Mouse (Mus musculus): ENCODE results near the gene Endog. TPM values are rescaled to one million over a fixed set of nuclear protein-coding genes. Genes with fewer than 3 reads are reported as not detected.
A peak's percentile ranks its signal among the peaks of the same experiment; 100 is the strongest.
"Not testable (repeated sequence)": the region's sequence is repeated elsewhere in the genome, so short reads cannot be mapped to it uniquely, and the experiment has no call there.

Endog gene
- polyA plus RNA-seq, 1 experiment from 2014 or later: 16.2 TPM

DNA sequence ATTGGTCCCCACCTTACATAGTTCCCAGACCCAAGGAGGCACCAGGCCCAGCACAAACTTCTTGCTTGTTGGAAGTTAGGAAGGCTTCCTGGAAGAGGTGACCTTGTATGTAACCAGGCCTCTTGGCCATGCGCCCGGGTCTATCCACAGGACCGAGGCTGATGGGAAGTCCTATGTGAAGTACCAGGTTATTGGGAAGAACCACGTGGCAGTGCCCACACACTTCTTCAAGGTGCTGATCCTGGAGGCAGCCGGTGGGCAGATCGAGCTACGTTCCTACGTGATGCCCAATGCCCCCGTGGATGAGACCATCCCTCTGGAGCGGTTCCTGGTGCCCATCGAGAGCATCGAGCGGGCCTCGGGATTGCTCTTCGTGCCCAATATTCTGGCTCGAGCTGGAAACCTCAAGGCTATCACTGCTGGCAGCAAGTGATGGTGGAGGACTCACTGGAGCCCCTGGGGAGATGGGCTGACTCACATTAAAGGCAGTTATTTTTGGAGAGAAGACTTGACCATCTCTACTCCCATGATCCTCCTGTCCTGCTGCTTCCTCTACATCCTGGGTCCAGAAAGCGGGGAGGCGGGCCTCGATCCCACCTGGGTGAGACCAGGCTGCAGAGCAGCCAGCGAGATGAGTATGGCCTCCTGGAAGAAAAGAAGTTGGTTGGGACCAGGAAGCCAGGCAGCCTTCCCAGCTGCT is 2.4 kb downstream of the Endog start:
- Histone ChIP-seq H3K4me3 (no peak overlapping the region), H3K9me3 (replicated peaks) (no peaks in the 10 kb centered on the region), H3K4me1 (peaks cover 19% of the 10 kb centered on the region), H3K4me2 (replicated peaks) (no peak overlapping the region), H3K9ac (no peak overlapping the region), H3K36me3 (peaks cover 44% of the 10 kb centered on the region), H3K27ac (no peak overlapping the region), H3K27me3 (no peaks in the 10 kb centered on the region)
- no peak for ATAC-seq (ENCODE audit: low FRiP score)
- WGBS: 96% methylated on average over 20 of the region's 20 CpGs

DNA sequence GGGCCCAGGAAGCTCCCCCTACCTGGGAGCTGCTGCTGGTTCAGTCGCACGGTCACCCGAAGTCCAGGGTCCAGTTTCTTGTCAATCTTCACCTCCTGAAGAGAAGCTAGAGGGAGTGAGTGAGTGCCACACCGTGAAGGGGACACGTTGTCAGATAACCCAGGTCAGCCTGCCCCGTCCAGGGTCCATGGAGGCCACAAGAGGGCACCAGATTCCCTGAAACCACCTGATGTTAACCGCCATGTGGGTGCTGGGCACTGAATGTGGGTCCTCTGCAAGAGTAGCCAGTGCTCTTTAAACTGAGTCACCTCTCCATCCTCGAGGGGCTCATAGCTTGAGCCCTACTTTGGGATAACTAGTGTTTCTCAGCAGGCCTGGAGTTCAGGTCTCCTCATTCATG is 4.6 kb downstream of the Endog start:
- ATAC-seq (ENCODE audit: low FRiP score): no peak
- H3K27ac ChIP-seq: no peak overlapping the region
- no peak overlapping the region for H3K9ac ChIP-seq
- no peaks in the 10 kb centered on the region for H3K27me3 ChIP-seq
- H3K4me1 ChIP-seq: peaks cover 19% of the 10 kb centered on the region
- no peaks in the 10 kb centered on the region for H3K9me3 ChIP-seq (replicated peaks)
- WGBS: 86% methylated on average over 8 of the region's 8 CpGs
- H3K36me3 ChIP-seq: peaks cover 44% of the 10 kb centered on the region
- H3K4me2 ChIP-seq (replicated peaks): no peak overlapping the region
- no peak overlapping the region for H3K4me3 ChIP-seq

DNA sequence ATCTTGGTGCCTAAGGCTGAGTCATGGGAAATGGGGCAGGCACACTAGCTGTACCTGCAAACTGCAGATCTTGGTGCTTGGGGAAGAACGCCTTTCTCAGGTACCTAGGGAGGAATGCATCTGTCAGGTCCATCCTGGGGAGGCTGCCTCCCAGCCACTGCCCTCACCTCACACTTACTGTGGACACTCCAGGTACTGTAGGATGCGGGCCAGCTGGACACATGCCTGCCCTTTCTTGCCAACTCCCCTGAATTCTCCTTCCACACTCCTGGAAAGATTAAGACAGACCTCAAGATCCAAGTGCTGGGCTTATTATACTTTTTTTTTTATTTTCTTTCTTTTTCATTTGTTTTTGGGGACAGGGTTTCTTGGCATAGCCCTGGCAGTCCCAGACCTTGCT is 5.3 kb downstream of the Endog start:
- 97% methylated on average over 2 of the region's 2 CpGs for WGBS
- no peak for ATAC-seq (ENCODE audit: low FRiP score)
- no peak overlapping the region for H3K4me2 ChIP-seq (replicated peaks)
- H3K9me3 ChIP-seq (replicated peaks): no peaks in the 10 kb centered on the region
- no peak overlapping the region for H3K27ac ChIP-seq
- no peaks in the 10 kb centered on the region for H3K27me3 ChIP-seq
- no peak overlapping the region for H3K4me3 ChIP-seq
- peaks cover 19% of the 10 kb centered on the region for H3K4me1 ChIP-seq
- no peak overlapping the region; the same call in 1 of the 2 replicates for H3K9ac ChIP-seq
- H3K36me3 ChIP-seq: peaks cover 44% of the 10 kb centered on the region

DNA sequence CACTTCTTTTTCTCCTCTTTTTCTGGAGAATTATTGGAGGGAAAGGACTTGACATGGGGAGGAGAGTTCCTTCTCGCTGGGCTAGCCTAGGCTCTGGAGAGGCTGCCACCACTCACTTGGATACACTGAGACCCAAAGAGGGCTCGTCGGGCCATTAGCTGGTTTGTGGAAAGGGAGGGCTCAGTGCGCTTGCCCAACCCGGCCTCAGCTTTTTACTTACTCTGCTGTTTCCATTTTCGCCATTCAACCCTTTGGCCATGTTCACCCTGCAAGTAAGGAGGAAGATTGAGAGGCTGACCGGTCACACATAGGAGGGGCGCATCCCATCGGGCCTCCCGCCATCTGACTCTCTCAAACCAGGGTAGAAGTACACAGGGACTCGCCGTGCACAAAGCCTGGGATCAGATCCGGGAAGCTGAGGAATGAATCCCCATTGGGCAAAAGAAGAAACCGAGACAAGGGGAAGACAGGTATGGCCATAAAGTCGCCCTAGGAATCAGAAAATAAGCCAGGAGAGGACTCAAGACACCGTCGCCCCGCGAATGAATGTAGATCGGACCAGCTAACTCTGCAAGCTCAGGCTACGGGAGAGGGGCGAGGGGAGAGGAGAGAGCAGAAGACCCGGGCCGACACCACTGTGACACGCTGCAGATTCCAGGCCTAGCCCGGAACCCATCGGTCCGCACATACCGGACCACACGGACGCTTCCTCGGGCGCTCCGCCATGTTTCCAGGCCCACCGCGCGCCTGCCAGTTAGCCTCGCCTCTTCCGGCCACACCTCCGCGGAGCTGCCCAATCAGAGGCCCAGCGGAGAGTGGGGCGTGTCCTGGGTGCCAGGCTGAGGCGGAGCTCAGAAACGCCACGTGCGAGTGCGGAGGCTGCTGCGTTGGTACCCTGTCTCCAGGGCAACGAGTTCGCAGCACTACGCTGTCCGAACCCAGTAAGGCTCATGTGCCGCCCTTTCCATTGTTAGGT is 6.7 kb downstream of the Endog start, which contains the start of gene Spout1:
Spout1 (minus strand) TSS at position 760 of the 976 bp plus-strand sequence.
- Histone ChIP-seq H3K9ac (peak within 1 kb of the TSS; percentile 77), H3K9me3 (replicated peaks) (no peaks in the 10 kb centered on the region), H3K27me3 (no peaks in the 10 kb centered on the region), H3K27ac (no peak within 1 kb of the TSS), H3K4me1 (peaks cover 10% of the 10 kb centered on the region), H3K36me3 (peaks cover 41% of the 10 kb centered on the region), H3K4me3 (peak within 1 kb of the TSS; percentile 74), H3K4me2 (replicated peaks) (peak within 1 kb of the TSS; percentile 76)
- ATAC-seq (ENCODE audit: low FRiP score): peak; percentile 99
- WGBS: 3% methylated on average over 54 of the region's 54 CpGs

DNA sequence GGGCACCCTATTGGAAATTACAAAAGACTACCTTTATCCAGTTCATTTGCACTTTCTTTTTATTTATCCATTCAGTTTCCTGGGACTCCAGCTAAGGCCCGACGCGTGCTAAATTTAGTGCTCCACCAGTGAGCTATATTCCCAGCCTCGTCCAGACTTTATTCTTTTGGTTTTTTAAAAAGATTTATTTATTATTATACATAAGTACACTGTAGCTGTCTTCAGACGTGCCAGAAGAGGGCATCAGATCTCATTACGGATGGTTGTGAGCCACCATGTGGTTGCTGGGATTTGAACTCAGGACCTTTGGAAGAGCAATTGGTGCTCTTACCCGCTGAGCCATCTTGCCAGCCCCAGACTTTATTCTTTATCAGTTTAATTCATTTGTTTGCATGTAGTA is 7.4 kb downstream of the Endog start:
- not testable (repeated sequence) for H3K9me3 ChIP-seq (replicated peaks); H3K27me3 ChIP-seq; H3K9ac ChIP-seq; H3K27ac ChIP-seq
- Histone ChIP-seq H3K4me3 (peak overlapping the region; percentile 74), H3K36me3 (peaks cover 34% of the 10 kb centered on the region), H3K4me2 (replicated peaks) (peak overlapping the region; percentile 76), H3K4me1 (peaks cover 10% of the 10 kb centered on the region)
- ATAC-seq (ENCODE audit: low FRiP score): peak; percentile 47
- 50% methylated on average over 7 of the region's 7 CpGs for WGBS

DNA sequence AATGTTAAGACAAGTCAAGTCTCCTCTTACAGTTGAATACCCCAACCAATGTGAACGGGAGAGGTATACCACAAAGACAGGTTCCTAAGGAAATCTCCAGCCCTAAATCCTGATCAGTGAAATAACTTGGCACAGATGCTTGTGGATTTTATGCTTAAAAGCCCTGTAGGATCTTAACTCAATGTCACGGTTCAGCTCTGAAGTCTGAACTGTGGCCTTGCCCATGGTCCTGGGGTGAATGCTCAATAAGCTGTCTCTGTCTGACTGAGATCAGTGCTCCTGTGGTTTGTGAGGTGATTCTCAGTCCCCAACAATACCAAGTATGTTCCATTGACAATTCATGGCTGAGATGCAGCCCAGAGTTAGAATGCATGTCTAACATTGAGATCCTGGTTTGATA is 11.1 kb downstream of the Endog start:
- Histone ChIP-seq H3K9ac (no peak overlapping the region), H3K27ac (no peak overlapping the region), H3K36me3 (peaks cover 9% of the 10 kb centered on the region; the same call in 1 of the 2 replicates), H3K4me1 (peaks cover 5% of the 10 kb centered on the region), H3K4me3 (no peak overlapping the region), H3K9me3 (replicated peaks) (no peaks in the 10 kb centered on the region), H3K4me2 (replicated peaks) (no peak overlapping the region), H3K27me3 (no peaks in the 10 kb centered on the region)
- WGBS: 94% methylated on average over 2 of the region's 2 CpGs
- no peak for ATAC-seq (ENCODE audit: low FRiP score)

DNA sequence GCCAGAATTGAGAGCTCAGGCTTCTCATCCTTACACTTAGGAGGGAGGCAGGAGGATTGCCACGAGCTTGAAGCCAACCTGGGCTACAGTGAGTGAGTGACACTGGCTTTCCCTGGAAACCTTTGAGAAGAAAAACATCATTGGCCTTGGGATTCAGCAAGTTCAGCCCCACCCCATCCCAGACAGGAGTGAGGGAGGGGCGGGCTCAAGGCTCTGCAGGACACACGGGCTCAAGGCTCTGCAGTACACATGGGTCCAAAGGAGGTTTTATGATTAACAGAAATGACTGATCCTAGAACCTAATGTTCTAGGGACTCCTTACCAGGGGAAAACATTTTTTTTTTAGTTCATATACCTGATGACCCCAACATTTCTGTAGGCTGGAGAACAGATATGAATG is 12.4 kb downstream of the Endog start:
- no peak for ATAC-seq (ENCODE audit: low FRiP score)
- no peak overlapping the region for H3K4me3 ChIP-seq
- H3K4me2 ChIP-seq (replicated peaks): no peak overlapping the region
- peaks cover 9% of the 10 kb centered on the region; the same call in 1 of the 2 replicates for H3K36me3 ChIP-seq
- no peaks in the 10 kb centered on the region for H3K4me1 ChIP-seq
- no peaks in the 10 kb centered on the region for H3K9me3 ChIP-seq (replicated peaks)
- no peak overlapping the region for H3K9ac ChIP-seq
- no peak overlapping the region for H3K27ac ChIP-seq
- H3K27me3 ChIP-seq: no peaks in the 10 kb centered on the region
- WGBS: 76% methylated on average over 3 of the region's 3 CpGs

DNA sequence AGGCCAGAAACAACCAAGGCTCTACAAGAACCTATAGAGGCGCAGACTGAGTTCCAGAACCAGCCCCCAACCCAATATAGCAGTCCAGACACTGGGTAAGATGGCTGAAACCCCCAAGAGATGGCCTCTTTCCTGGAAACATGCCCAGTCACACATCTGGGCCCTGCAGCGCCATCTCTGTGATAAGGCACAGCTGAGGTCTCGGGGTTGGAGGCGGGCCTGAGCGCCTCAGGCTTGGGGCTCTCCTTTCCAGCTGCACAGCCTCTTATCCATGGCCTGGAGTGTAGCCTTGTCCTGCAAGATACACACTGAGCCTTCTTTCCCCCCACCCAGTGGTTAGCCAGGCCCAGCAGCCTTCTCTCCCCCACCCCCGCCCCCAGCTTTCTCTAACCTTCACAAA is 14.0 kb downstream of the Endog start:
- Histone ChIP-seq H3K27ac (no peak overlapping the region), H3K36me3 (peaks cover 9% of the 10 kb centered on the region; the same call in 1 of the 2 replicates), H3K4me3 (no peak overlapping the region), H3K9ac (no peak overlapping the region), H3K9me3 (replicated peaks) (no peaks in the 10 kb centered on the region), H3K4me1 (no peaks in the 10 kb centered on the region), H3K4me2 (replicated peaks) (no peak overlapping the region), H3K27me3 (no peaks in the 10 kb centered on the region)
- ATAC-seq (ENCODE audit: low FRiP score): no peak
- WGBS: 81% methylated on average over 6 of the region's 6 CpGs

DNA sequence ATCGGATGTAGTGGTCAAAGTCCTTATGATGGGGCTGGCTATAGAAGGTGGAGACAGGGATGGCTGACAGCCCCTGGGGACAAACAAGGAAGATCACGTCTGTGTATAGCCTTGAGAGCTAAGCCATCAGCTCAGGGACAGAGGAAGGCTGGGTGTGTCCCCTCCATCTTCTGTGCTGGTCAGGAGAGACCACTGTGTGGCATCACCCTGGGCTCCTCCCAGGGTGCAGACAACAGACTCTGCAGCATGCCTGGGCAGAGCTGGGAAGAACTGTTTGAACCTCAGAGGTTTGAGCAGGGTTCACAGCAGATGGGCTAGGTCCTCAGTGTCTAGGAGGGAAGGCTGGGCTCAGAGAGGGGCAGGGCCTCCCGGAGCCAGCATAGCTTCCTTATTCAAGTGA is 14.4 kb downstream of the Endog start:
- H3K36me3 ChIP-seq: peaks cover 13% of the 10 kb centered on the region; the same call in 1 of the 2 replicates
- ATAC-seq (ENCODE audit: low FRiP score): no peak
- no peak overlapping the region for H3K4me3 ChIP-seq
- no peaks in the 10 kb centered on the region for H3K27me3 ChIP-seq
- H3K4me2 ChIP-seq (replicated peaks): no peak overlapping the region
- H3K9ac ChIP-seq: no peak overlapping the region
- no peaks in the 10 kb centered on the region for H3K9me3 ChIP-seq (replicated peaks)
- no peak overlapping the region for H3K27ac ChIP-seq
- 86% methylated on average over 3 of the region's 3 CpGs for WGBS
- H3K4me1 ChIP-seq: no peaks in the 10 kb centered on the region

DNA sequence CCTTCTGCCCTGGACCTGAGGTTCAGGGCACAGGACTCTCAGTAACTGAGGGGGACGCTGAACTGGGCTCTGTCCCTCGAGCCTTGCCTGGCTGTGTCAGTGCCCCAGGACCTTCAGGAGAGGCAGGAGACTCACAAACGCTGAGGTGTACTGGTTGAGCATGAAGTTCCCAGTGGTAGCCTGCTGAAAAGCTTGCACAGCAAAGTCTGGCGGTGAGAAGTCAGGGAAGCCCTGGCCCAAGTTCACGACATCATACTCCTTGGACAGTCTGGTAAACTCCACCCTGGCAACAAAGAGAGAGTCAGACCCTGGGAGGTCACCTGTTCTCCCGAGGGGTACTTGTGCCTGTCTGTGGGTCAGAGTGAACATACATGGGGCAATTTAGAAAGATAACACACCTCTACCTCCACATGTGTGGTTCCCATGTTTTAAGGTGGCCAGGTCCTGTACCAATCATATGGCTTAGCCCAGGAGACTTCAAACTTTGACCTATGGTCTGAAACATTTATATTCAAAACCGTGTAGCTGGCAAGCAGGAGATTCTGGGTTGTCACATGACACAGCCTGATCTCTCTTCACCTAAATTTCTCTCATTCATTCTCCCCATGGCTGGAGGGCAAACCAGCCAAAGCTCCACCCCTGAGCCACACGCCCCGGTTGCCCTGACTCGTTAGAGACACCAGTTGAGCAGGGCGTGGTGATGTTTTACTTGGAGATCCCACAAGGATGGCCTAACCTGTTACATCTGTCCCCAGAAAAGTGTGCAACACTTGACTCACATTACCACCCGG is 20.7 kb downstream of the Endog start:
- H3K9me3 ChIP-seq (replicated peaks): no peaks in the 10 kb centered on the region
- H3K36me3 ChIP-seq: peaks cover 5% of the 10 kb centered on the region; the same call in 1 of the 2 replicates
- H3K4me3 ChIP-seq: no peak overlapping the region
- no peak overlapping the region for H3K9ac ChIP-seq
- H3K27me3 ChIP-seq: no peaks in the 10 kb centered on the region
- H3K4me1 ChIP-seq: no peaks in the 10 kb centered on the region
- 90% methylated on average over 12 of the region's 12 CpGs for WGBS
- no peak for ATAC-seq (ENCODE audit: low FRiP score)
- H3K27ac ChIP-seq: no peak overlapping the region
- no peak overlapping the region for H3K4me2 ChIP-seq (replicated peaks)

DNA sequence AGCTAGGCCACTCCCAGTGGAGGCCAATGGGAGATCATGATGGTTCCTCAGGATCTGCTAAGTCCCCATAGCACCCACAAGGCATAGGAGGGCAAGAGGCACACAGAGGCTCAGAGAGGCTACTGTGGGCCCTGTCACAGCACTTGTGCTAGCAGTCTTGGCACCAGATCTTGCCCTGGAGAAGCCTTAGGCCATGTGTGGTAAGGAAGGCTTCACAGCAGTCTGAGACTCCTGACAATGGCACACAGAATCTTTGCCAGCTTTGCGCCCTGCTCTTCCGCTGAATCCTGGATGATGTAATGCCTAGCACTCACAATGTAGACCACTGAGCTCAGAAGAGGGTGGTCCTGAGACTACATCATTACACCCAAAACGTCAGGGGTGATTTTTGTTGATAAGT is 23.4 kb downstream of the Endog start:
- Histone ChIP-seq H3K9me3 (replicated peaks) (no peaks in the 10 kb centered on the region), H3K4me1 (no peaks in the 10 kb centered on the region), H3K4me3 (no peak overlapping the region), H3K27me3 (no peaks in the 10 kb centered on the region), H3K27ac (no peak overlapping the region), H3K9ac (no peak overlapping the region), H3K36me3 (peaks cover 5% of the 10 kb centered on the region; the same call in 1 of the 2 replicates), H3K4me2 (replicated peaks) (no peak overlapping the region)
- no peak for ATAC-seq (ENCODE audit: low FRiP score)
- 81% methylated on average over 3 of the region's 3 CpGs for WGBS

DNA sequence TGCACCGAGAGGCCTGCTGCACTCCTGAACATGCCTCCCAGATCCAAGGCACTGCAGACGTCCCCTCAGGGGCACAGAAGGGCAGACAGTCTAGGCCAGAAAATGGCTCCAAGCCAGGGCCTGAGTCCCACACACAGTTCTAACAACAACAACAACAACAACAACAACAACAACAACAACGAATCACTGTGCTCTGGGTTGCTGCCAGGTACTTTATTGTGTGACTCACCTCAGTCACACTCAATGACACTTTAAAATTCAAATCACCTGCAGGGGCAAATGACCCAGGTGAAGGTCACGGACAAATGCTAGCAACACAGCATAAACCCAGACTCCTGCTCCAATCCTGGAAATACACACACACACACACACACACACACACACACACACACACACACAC is 26.7 kb downstream of the Endog start:
- no peaks in the 10 kb centered on the region for H3K27me3 ChIP-seq
- 56% methylated on average over 4 of the region's 4 CpGs for WGBS
- no peaks in the 10 kb centered on the region for H3K36me3 ChIP-seq
- no peaks in the 10 kb centered on the region for H3K4me1 ChIP-seq
- H3K27ac ChIP-seq: no peak overlapping the region
- no peaks in the 10 kb centered on the region for H3K9me3 ChIP-seq (replicated peaks)
- H3K4me2 ChIP-seq (replicated peaks): no peak overlapping the region
- H3K9ac ChIP-seq: no peak overlapping the region
- no peak for ATAC-seq (ENCODE audit: low FRiP score)
- no peak overlapping the region for H3K4me3 ChIP-seq
